Mouse (Mus musculus): ENCODE data around the gene Icam5.

GRCm38 (mm10) chr9:21083324-21083723 lies 51.5 kb downstream of the Icam5 start:
- TF ChIP-seq CTCF (IDR thresholded peaks at IDR 0.05; ENCODE audit: borderline replicate concordance, insufficient read depth, low read length) (no peak), POLR2A (IDR thresholded peaks at IDR 0.05; ENCODE audit: low read depth, low read length) (no peak)

All from embryonic fibroblast, embryonic 13.5 days (primary cell).